Mouse (Mus musculus) small intestine, adult 10 weeks (tissue): ENCODE results near the gene Ell3. TPM values are rescaled to one million over a fixed set of nuclear protein-coding genes. Genes with fewer than 3 reads are reported as not detected.

Experiments
- polyA plus RNA-seq: library from polyadenylated mRNA; stranded (reverse); fragments of 350-450 nt; fragmentation: Illumina TruSeq; extraction: RNeasy Lipid Tissue Mini Kit (QIAGEN cat#74804); gene quantifications from one replicate; pipeline ENCODE4 v1.2.3, GENCODE M21; 2014; ENCODE audit warnings: low replicate concordance

Gene Ell3
- polyA plus RNA-seq, result 4.3 TPM

GRCm38 (mm10) chr2:121444178-121444577 lies at the start of gene Ell3:
Gene Ell3 (minus strand): TSS chr2:121444278.

GRCm38 (mm10) chr2:121473301-121474179 lies 29.5 kb upstream of the Ell3 start, which contains the start of gene Mfap1b:
Gene Mfap1b (minus strand): TSS chr2:121474067.

GRCm38 (mm10) chr2:121456692-121457642 lies 12.9 kb upstream of the Ell3 start, which contains the start of gene Serinc4:
Gene Serinc4 (minus strand): TSS chr2:121456781.

GRCm38 (mm10) chr2:121452990-121453389 lies 8.9 kb upstream of the Ell3 start, which contains the start of gene Hypk:
Gene Hypk (plus strand): TSS chr2:121453290.

GRCm38 (mm10) chr2:121448739-121449535 lies 4.9 kb upstream of the Ell3 start, which contains the start of gene Serf2:
Gene Serf2 (plus strand): TSS chr2:121449195.

GRCm38 (mm10) chr2:121413387-121414042 lies 30.6 kb downstream of the Ell3 start, which contains the start of the genes Pdia3 and Catsper2:
Gene Pdia3 (plus strand): TSS chr2:121413775.
Gene Catsper2 (minus strand): TSS chr2:121413792.

Other genes starting within 250 kb of the Ell3 start
- 4.9 TPM for gene Trp53bp1, start 172.9 kb downstream of the Ell3 start, polyA plus RNA-seq
- gene Map1a, start 154.7 kb downstream of the Ell3 start, polyA plus RNA-seq, result 0.41 TPM
- 21.1 TPM for gene Ppip5k1, start 88.9 kb downstream of the Ell3 start, polyA plus RNA-seq
- gene Ckmt1, start 86.6 kb downstream of the Ell3 start, polyA plus RNA-seq, result 165 TPM
- not detected for gene Strc, start 57.1 kb downstream of the Ell3 start, polyA plus RNA-seq
- gene Pdia3, start 30.5 kb downstream of the Ell3 start, polyA plus RNA-seq, result 1,161 TPM
- 1.7 TPM for gene Catsper2, start 30.5 kb downstream of the Ell3 start, polyA plus RNA-seq
- 88.0 TPM for gene Serf2, start 4.9 kb upstream of the Ell3 start, polyA plus RNA-seq
- gene Hypk, start 9.0 kb upstream of the Ell3 start, polyA plus RNA-seq, result 28.7 TPM
- gene Serinc4, start 12.5 kb upstream of the Ell3 start, polyA plus RNA-seq, result not detected
- gene Mfap1b, start 29.8 kb upstream of the Ell3 start, polyA plus RNA-seq, result 32.3 TPM
- 47.1 TPM for gene Mfap1a, start 62.4 kb upstream of the Ell3 start, polyA plus RNA-seq
- 13.4 TPM for gene Wdr76, start 62.4 kb upstream of the Ell3 start, polyA plus RNA-seq